Mouse (Mus musculus) ES-CJ7 (cell line): ENCODE results near the gene Vamp5.

Source experiments
- DNase-seq: peaks from one replicate; pipeline ENCODE4 v3.0.0; 2011; ENCODE audit warnings: low read depth, low spot score

The Vamp5 gene

DNA sequence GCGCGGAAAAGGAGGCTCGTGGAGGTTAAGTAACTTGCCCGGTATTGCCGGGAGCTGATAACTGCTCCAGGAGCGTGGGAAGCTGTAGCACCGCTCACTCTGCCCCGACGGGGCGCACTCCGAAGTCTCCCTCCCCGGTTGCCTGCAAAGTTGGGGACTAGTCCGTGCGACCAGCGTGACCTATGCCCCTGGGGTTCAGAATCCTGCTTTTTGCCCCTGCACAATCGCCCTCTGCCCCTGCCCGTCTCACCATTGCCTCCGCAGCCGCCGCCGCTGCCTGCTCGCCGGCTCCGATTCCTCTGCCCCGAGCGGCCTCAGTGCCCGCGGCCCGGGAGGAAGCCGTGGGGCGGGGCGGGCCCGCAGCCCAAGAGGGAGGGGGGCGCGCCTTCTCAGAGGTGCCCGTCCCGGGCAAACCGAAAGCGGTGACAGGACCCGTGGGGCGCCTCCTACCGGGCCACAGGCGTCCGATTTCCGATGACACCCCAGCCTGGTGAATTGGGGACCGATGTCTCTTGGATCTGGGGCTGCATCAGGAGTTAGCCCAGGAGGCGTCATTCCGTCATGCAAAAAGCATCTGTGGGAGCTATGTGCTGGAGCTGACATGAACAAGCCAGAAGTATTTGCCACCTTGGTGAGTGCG, at the start of gene Vamp5:
Gene Vamp5 (minus strand): TSS at position 338 of the 640 bp plus-strand sequence.
- peak; percentile 44 for DNase-seq

GRCm38 (mm10) chr6:72429061-72429842, 49.0 kb upstream of the Vamp5 start:
- DNase-seq: peak; percentile 41

DNA sequence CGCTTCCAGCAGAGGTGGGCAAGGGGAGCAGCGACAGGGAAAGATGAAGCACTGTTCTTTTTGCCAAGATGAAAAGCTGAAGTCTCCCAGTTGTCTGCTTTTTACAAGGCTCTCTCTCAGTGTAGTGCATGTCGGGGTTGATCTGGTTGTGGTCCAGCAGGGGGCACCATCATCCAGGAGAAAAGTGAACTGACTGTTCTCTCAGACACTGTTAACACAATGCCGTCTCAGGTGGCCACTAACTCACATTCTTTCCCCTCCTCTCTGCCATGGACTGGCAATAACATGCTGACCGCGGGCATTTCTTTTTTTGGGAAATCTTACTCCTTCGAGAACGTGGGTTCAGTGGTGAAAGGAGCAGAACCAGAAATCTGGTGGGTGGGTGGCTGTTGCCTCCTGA, 47.8 kb upstream of the Vamp5 start:
- peak; percentile 80 for DNase-seq

- DNase-seq: no peak
Observed at GRCm38 (mm10) chr6:72425646-72426045, 45.4 kb upstream of the Vamp5 start.

- DNase-seq: no peak
Observed at GRCm38 (mm10) chr6:72420901-72421300, 40.6 kb upstream of the Vamp5 start.

DNA sequence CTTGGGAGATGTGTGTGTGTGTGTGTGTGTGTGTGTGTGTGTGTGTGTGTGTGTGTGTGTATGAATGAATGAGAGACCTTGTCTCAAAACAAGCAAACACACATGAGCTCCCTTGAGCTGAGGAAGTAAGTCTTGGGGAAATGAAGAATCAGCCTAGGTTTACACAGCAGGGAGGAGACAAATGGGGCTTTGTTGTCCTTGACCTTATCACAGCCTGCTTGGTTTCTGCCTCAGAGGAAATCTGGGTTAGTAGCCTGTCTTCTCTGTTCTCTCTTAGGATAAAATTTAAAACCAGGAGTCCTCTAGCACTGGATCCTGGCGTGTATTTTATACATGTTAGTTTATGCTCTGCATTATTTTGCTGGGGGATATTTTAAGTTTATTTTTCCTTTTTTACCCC, 39.5 kb upstream of the Vamp5 start:
- DNase-seq: no peak

- DNase-seq: no peak
Observed at GRCm38 (mm10) chr6:72418279-72418678, 38.0 kb upstream of the Vamp5 start.

DNA sequence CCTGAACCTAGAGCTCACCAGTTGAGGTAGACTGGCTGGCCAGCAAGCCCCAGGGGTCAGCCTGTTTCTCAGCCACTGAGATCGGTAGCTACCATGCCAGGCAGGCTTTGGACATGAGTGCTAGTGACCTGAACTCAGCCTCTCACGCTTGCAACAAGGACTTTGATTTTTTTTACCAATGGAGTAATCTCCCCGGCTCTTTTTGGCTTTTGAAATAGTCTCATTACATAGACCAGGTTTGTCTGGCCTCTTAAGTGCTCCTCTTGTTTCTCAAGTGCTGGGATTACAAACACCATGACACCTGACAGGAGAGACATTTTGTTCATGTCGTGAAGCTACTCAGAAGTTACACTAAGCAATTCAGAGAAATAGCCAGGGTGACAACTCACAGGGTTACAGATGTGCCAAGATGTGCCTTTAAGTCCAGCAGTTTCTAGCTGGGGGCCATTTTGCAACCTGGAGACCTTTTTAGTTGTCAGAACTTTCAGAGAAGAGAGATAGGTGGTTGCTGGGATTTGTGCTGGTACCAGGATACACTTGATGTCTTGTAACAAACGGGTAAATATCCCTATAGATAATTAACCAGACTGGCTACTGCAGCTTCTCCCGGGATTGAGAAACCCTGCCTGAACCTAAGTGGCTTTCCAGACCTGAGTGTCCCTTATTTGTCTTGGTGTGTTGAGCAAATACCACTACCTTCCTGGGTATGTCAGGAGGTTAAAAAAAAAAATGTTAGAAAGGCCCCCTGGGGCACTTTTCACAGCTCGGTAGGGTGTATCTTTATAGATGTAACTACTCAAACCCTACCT, 35.9 kb upstream of the Vamp5 start:
- DNase-seq: no peak

GRCm38 (mm10) chr6:72415181-72415580, 34.9 kb upstream of the Vamp5 start:
- DNase-seq: peak; percentile 53

GRCm38 (mm10) chr6:72414076-72414756, 33.9 kb upstream of the Vamp5 start, which contains the start of gene Ggcx:
Gene Ggcx, plus strand, starts transcription at chr6:72414308.
- peak; percentile 98 for DNase-seq

DNA sequence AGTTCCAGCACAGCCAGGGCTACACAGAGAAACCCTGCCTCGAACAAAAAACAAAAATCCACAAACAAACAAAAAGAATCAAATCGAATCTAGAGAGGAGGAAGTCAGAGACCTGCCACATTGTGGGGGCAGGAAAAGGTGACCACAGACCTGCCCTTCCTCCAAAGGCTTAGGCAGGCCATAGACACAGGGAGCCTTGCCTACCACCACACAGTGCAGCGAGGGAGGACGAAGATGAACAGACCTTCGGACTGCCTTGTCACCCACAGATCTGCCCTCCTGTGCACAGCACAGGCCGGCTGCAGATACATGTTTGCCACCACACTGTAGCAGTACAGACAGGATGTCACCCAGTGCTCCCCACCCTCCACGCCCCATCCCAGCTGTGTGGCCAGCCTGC, 30.2 kb upstream of the Vamp5 start:
- DNase-seq: no peak

DNA sequence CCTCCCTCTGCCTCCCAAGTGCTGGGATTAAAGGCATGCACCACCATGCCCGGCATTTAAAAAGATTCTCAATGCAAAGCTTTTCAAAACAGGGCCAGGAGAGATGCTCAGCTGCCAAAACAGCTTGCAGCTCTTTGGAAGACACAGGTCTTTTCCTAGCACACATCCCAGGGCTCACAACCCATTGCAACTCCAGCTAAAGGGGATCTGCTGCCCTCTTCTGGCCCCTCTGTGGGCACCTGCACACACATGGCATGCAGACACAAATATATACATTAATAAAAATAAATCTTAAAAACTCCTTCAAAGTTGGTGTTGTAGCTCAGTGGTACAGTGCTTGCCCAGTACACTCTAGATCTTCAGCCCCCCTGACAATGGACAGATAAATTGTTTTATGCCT, 29.7 kb upstream of the Vamp5 start:
- DNase-seq: peak; percentile 61

DNA sequence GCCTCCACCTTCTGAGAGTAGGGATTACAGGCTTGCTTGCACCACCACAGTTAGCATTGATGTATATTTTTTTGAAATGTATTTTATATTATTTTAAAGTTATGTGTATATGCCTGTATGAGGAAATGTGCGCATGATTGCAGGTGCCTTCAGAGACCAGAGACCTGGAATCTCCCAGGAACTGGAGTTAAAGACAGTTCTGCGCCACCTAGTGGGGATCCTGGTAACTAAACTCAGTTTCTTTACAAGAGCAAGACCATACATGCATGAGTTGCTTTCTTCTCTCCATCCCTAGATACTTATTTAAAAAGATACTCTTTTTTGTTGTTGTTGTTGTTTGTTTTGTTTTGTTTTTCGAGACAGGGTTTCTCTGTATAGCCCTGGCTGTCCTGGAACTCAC, 29.3 kb upstream of the Vamp5 start:
- DNase-seq: peak; percentile 88

GRCm38 (mm10) chr6:72407119-72407518, 26.9 kb upstream of the Vamp5 start:
- peak; percentile 94 for DNase-seq

DNA sequence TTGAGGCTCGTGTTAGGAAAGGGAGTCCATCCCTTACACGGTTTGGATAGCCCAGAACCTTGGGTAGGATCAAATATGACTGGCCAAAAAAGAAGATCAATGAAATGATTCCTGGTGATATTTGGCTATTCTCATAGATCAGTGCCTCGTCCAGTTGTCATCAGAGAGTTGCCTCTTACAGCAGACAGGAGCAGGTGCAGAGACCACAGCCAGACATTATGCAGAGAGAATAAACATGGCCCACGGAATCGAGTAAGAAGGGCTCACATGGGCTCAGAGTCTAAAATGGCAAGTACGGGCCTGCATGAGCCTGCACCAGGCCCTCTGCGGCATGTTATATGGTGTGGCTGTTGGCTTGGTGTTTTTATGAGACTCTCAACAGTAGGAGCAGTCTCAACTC, 25.1 kb upstream of the Vamp5 start:
- DNase-seq: no peak

DNA sequence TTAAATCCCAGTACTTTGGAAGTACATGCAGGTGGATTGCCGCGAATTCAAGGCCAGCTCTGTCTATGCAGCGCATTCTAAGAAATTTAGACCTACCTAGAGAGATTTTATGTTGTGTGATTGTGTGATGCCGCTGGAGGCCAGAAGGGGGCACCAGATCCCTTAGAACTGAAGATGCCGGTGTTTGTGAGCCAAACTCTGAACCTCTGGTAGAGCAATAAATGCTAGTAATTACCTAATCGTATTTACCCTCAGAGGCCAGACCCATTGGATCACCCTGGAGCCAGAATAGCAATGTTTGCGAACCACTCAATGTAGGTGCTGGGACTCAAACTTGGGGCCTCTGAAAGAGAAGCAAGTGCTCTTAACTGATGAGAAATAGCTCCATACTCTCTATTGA, 21.6 kb upstream of the Vamp5 start:
- peak; percentile 82 for DNase-seq

DNA sequence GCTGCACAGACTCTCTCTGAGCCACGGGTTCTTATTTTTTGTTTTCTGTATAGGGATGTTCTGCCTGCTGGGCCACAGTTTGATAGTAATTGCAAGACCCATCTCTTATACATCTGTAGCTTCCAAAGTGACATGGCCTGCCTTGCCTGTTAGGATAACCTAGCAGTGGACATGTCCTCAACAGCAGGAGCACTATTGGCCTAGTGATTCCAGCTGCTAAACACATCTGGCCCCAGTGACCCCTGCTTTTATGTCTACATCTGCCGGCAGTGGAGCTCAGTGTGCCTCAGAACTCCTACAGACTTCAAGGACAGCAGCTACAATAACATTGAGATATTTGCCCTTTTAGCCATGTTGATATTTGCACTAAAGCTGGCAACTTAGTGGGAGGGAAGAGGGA, 19.7 kb upstream of the Vamp5 start:
- DNase-seq: no peak

DNA sequence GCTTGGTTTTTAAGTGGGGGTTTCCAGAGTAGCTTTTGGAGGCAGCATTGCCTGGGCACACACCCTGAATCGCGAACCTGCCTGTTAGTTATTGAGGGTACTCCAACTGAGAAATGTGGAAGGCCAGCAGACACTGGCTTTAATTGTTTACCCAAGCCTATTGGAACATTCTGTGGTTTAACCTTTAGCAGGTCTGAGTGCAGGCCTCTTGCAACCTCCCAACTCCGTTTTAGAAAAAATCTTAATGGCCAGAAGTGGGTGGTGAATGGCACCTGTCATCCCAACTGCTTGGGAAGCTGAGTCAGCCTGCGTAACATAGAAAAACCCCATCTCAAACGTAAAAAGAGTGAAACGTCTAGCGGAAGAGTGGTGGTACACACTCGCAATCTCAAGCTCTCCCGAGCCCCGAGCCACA, 16.6 kb upstream of the Vamp5 start:
- DNase-seq: no peak

DNA sequence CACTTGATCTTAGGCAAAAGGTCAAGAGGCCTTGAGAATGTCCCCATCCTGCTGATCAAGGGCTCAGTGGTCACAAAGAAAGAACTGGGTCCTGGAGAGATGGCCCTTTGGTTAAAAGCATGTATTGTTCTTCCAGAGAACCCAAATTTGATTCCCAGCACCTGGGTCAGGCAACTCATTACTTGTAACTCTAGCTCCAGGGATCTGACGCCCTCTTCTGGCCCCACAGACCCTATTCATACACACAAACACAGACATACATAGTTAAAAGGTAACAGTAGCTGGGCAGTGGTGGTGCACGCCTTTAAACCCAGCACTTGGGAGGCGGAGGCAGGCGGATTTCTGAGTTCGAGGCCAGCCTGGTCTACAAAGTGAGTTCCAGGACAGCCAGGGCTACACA, 12.1 kb upstream of the Vamp5 start:
- DNase-seq: peak; percentile 65

DNA sequence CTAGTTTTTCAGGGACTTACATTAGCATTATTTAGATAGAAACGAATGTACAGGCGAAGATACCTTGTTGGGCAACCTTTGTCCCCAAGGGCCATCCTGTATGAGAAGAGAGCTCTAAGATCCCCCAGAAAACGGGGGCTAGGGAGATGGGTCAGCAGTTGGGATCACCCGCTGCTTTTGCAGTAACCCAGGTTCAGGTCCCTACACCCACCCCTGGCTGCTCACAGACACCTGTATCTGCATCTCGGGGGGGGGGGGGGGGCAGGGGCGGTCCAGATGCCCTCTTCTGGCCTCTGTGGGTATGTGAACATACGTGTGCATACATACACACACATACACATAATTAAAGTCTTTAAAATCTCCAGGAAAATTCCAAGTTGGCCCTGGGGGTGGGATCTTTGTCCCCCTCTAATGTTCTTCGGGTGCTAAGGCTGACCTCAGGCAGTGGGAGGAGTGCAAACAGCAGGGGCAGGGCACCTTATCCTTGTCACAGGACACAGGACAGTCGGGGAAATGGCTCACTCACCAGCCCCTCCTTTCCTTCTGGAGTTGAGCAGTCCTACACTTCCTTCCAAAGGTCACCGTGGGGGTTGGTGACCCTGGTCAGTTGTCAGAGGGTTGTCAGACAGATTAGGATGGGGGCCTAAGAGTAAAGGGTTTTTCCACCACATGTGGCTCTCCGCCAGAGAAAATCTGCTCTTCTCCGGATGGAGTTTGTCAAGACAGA, 10.7 kb upstream of the Vamp5 start:
- DNase-seq: no peak
